Comparison of ENCODE assay signal across 15 mouse cellular contexts in the genomic region with DNA sequence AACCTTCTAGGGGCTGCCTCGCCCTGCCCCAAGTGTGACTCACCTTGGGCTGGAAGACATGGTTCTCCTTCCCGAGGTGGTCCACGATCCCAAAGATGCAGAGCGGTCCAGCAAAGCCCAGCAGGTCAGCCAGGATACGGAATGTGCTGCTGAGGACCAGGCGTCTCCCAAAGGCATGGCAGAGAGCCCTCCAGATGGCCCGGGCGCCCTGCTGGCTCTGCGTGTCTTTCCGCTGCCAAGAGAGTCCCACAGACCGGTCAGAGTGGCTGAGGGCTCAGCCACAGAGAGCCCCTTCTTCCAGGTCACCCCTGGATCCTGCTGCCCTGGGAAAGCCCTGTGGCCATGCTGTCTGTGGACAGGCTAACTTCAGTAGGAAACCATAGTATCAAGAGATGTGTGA. TPM values are rescaled to one million over a fixed set of nuclear protein-coding genes. Genes with fewer than 3 reads are reported as not detected.
DNase-seq lines count a peak whose midpoint lies in the region; ATAC-seq lines count a peak whose summit lies in the region.
"Had no signal": no experiment of that assay in that cellular context is flagged by ENCODE, and none has a peak within 500 bp of the region (broad histone marks: within the 10 kb centered on the region; RNA-seq: fewer than 3 reads in every experiment).

No protein-coding gene starts in this region.

- ATAC-seq in megakaryocyte, adult 5-6 weeks (ENCODE audit: poor library complexity, severe bottlenecking) = no peak
- ATAC-seq: forebrain, embryonic 13.5 days; hindbrain, postnatal 0 days had no signal

- DNase-seq in brain, adult 2 months (ENCODE audit: low read depth, low spot score) = peak; percentile 63
- peak; percentile 72 to 73 for DNase-seq in cerebellum, adult 18-20 months
- DNase-seq in cerebellum, adult 9-11 months = peak; percentile 83
- DNase-seq in cerebellum, postnatal 36 days = peak; percentile 72 to 76
- DNase-seq in kidney, postnatal 36 days = no peak
- DNase-seq: adrenal gland, adult 8-10 months; gastrocnemius, postnatal 10 days; heart, adult 18-20 months; heart, postnatal 10 days; heart, postnatal 4 days; kidney, adult 11 months; kidney, adult 9 months had no signal

RNA-seq across cellular contexts. Expression of gene Abcc8, which starts 14.0 kb away (rescaled TPM):
- total RNA-seq in megakaryocyte, adult 5-6 weeks (2015) = not detected in 2 replicates
- total RNA-seq in megakaryocyte, adult 5-6 weeks (2017) = 0.04 TPM in 1 of 2 replicates, not detected in the other

Comparison
In these comparisons a context has a peak if more than half of its experiments do, and no peak if none do; other contexts are left out.
1. DNase-seq: peak in brain, adult 2 months (single experiment), cerebellum, adult 18-20 months (2 of 2), cerebellum, adult 9-11 months (single experiment) and cerebellum, postnatal 36 days (2 of 2); none in kidney, postnatal 36 days (0 of 2).